Mouse (Mus musculus): ENCODE results near the gene Vac14. TPM values are rescaled to one million over a fixed set of nuclear protein-coding genes. Genes with fewer than 3 reads are reported as not detected.

Vac14 gene
- polyA plus RNA-seq, 1 experiment from 2014 or later: 23.7 TPM

DNA sequence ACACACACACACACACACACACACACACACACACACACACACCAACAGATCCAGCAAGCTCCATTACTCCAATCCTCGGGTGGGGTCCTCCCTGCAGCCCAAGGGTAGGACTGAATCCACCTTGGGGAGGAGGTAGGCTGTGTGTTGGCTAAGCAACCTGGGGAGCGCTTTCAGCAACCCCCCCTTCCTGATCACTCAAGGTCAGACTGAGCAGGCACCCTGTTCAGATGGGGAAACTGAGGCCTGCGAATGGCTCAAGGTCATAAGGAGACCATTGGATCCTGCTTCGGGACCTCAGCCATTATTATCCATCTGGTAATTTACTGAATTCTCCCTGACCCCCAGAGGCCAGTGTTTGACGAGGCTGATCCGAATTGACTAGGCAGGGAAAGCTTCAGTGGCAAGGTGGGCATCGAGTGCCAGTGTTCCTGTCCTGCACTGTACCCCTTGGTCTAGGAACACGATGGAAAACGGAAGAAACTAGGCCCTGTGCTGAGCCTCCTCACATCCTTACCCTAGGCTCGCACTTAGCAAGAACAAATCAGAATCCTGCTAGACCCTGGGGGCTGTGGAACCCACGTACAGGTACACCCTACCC, 104.1 kb downstream of the Vac14 start:
- no peaks in the 10 kb centered on the region for H3K9me3 ChIP-seq
- no peaks in the 10 kb centered on the region for H3K27me3 ChIP-seq
- H3K9ac ChIP-seq: peak overlapping the region; percentile 99
- ATAC-seq (ENCODE audit: low FRiP score): no peak; the same call in 1 of the 2 replicates
- H3K4me3 ChIP-seq: peak overlapping the region; percentile 82
- 48% methylated on average over 11 of the region's 11 CpGs for WGBS
- peak overlapping the region; percentile 96 for H3K27ac ChIP-seq
- H3K36me3 ChIP-seq: peaks cover 30% of the 10 kb centered on the region
- peaks cover 81% of the 10 kb centered on the region for H3K4me1 ChIP-seq (replicated peaks)
- peak overlapping the region; percentile 90 for H3K4me2 ChIP-seq

DNA sequence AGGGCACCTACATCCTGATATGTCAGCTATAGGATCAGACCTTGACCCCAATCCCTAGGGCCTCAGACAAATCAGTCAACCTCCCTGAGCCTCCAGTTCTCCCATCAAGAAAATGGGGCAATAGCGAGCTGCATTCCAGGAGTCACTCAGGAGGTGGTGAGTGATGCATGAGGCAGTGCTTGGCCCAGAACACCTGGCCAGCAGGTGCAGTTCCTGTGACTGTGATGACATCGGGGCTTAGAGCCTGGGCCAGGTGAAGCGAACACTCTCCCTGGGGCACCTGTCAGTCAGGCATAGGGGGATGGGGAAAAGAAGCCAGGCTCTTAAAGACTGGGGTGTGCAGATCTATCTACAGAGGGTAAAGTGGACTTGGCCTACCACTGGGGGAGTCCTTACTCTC, 106.1 kb downstream of the Vac14 start:
- ATAC-seq (ENCODE audit: low FRiP score): no peak

DNA sequence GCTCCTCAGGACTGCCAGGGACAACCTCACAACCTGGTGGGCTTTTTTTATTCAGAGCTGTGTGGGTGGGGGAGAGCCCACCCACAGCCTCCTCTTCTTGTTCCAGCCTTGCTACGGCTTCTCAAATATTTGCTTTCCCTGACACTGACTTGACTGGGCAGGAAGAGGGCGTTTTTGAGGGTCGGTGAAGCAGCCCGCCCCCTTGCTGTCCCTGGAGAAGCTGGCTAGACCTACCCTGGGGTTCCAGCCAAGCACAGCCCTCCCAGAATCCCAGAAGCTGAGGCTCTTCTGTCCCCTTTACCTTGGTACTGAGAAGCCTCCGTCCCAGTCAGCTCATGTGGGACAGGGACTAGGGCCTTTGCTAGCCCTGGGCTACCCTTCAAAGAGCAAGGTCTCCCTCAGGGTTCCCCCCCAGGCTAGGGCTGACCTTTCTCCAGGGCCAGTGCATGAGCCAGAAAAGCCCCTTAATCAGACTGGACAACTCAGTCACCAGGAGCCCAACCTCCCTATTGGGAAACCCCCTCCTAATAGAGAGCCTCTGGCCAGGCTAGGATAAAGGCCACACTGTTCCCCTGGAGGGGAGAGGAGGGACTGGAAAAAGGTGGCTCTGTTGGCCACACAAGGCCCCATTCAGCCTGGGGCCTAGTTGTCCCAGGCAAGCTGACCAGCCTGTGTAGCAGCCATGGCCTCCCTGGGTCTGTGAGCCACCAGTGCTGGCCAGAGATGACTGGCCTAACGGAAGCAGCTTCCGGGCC, 106.9 kb downstream of the Vac14 start:
- ATAC-seq (ENCODE audit: low FRiP score): no peak
- no peaks in the 10 kb centered on the region for H3K27me3 ChIP-seq
- peak overlapping the region; percentile 90 for H3K4me2 ChIP-seq
- peaks cover 58% of the 10 kb centered on the region for H3K36me3 ChIP-seq
- peaks cover 57% of the 10 kb centered on the region for H3K4me1 ChIP-seq (replicated peaks)
- H3K4me3 ChIP-seq: peak overlapping the region; percentile 4; the same call in 1 of the 2 replicates
- H3K27ac ChIP-seq: peak overlapping the region; percentile 96
- peak overlapping the region; percentile 99 for H3K9ac ChIP-seq
- WGBS: 50% methylated on average over 7 of the region's 7 CpGs
- no peaks in the 10 kb centered on the region for H3K9me3 ChIP-seq

More for the DNA sequence above, 106.1 kb downstream of the Vac14 start:
- peak overlapping the region; percentile 96 for H3K27ac ChIP-seq
- H3K4me3 ChIP-seq: 0 out of 2 replicates have a peak overlapping the region, but pooled peaks have one; percentile 4
- H3K27me3 ChIP-seq: no peaks in the 10 kb centered on the region
- WGBS: 78% methylated on average over 3 of the region's 3 CpGs
- no peaks in the 10 kb centered on the region for H3K9me3 ChIP-seq
- peak overlapping the region; percentile 99 for H3K9ac ChIP-seq
- peaks cover 50% of the 10 kb centered on the region for H3K36me3 ChIP-seq
- peak overlapping the region; percentile 90 for H3K4me2 ChIP-seq
- H3K4me1 ChIP-seq (replicated peaks): peaks cover 65% of the 10 kb centered on the region

DNA sequence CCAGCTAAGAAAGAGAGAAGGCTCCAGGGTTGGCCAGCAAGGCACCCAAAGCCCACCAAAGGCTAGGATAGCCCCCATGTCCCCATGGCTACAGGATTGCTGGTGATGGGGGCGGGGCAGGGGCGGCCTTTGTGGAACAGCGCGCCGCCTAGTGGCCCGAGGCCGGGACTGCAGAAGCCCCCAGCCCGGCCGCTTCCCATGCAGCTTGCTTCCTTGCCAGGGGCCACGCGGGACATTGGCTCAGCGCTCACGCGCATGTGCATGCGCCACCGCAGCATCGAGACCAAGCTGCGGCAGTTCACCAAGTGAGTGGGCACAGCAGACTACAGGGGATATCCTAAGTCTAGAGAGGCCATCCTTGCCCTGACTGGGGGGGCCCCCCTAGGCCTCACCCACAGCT, 108.5 kb downstream of the Vac14 start:
- no peak overlapping the region for H3K4me3 ChIP-seq
- peak; percentile 12; the same call in 1 of the 2 replicates for ATAC-seq (ENCODE audit: low FRiP score)
- peak overlapping the region; percentile 61 for H3K9ac ChIP-seq
- H3K27ac ChIP-seq: no peak overlapping the region
- no peak overlapping the region for H3K4me2 ChIP-seq
- 7% methylated on average over 18 of the region's 18 CpGs for WGBS
- peaks cover 74% of the 10 kb centered on the region for H3K36me3 ChIP-seq
- H3K9me3 ChIP-seq: no peaks in the 10 kb centered on the region
- H3K4me1 ChIP-seq (replicated peaks): peaks cover 49% of the 10 kb centered on the region
- H3K27me3 ChIP-seq: no peaks in the 10 kb centered on the region

DNA sequence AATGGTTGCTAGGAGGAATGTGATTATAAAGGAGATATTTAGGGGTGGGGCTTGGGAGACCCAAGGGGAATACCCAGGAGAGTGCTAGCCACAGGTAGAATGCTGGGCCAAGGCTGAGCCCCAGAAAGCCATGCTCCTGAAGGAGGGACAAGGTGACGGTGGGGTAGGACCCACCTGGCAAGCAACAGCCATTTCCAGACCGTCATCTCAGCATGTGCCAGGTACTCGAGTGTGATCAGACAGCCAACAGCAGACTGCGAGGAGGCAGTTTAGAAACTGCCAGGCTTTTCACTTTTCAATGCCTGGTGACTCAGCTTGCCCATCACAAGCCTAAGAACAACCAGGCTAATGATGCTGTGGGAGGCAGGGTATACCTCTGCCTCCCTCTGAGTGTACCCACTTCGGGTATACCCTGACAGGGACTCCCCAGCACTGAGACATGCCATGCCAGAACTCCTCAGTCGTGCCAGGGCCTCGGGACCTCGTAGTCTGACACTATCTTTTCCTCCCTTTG, 113.0 kb downstream of the Vac14 start:
- Histone ChIP-seq H3K4me3 (no peak overlapping the region), H3K36me3 (peaks cover 99% of the 10 kb centered on the region), H3K27me3 (no peaks in the 10 kb centered on the region), H3K27ac (no peak overlapping the region), H3K4me2 (no peak overlapping the region), H3K9ac (no peak overlapping the region), H3K4me1 (replicated peaks) (peaks cover 8% of the 10 kb centered on the region), H3K9me3 (no peaks in the 10 kb centered on the region)
- ATAC-seq (ENCODE audit: low FRiP score): no peak
- 94% methylated on average over 8 of the region's 8 CpGs for WGBS

DNA sequence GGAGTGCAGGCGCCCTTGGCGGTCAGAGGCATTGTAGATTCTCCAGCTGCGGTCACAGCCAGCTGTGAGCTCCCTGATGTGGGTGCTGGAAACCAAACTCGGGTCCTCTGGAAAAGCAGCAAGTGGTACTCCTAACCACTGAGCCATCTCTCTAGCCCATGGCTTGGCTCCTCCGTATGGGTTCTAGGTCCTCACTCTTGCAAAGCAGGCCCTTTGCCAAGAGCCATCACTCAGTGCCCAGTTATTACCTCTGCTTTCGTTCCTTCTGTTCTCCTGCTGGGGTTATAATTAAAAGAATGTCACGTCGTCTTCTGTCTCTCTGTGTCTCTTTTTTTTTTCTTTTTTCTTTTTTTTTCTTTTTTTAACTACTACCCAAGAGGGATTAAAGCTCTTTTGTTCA, 114.7 kb downstream of the Vac14 start:
- no peak overlapping the region for H3K27ac ChIP-seq
- no peak overlapping the region for H3K4me2 ChIP-seq
- ATAC-seq (ENCODE audit: low FRiP score): no peak
- H3K4me3 ChIP-seq: no peak overlapping the region
- no peak overlapping the region for H3K9ac ChIP-seq
- peaks cover 99% of the 10 kb centered on the region for H3K36me3 ChIP-seq
- WGBS: 83% methylated on average over 8 of the region's 8 CpGs
- no peaks in the 10 kb centered on the region for H3K9me3 ChIP-seq
- no peaks in the 10 kb centered on the region for H3K27me3 ChIP-seq
- no peaks in the 10 kb centered on the region for H3K4me1 ChIP-seq (replicated peaks)

DNA sequence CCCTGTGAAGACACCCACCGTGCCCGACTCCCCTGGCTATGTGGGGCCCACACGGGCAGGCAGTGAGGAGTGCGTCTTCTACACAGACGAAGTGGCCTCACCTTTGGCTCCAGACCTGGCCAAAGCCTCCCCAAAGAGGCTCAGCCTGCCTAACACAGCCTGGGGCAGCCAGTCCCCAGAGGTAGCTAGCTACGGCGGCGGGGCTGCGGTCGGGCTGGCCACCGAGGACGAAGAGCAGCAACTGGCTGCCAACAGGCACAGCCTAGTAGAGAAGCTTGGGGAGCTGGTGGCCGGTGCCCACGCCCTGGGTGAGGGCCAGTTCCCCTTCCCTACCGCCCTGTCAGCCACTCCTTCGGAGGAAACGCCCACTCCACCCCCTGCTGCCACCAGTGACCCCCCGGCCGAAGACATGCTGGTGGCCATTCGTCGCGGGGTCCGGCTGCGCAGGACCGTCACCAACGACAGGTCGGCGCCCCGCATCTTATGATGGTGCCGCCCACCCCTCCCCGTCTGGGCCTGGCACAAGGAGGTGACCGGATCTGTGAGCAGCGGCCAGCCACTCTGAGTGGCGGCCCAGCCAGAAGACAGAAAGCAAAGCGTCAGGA, 120.3 kb downstream of the Vac14 start:
- H3K27me3 ChIP-seq: no peaks in the 10 kb centered on the region
- H3K9me3 ChIP-seq: no peaks in the 10 kb centered on the region
- no peaks in the 10 kb centered on the region for H3K4me1 ChIP-seq (replicated peaks)
- H3K9ac ChIP-seq: no peak overlapping the region
- WGBS: 93% methylated on average over 35 of the region's 35 CpGs
- H3K4me2 ChIP-seq: no peak overlapping the region
- ATAC-seq (ENCODE audit: low FRiP score): no peak
- no peak overlapping the region for H3K27ac ChIP-seq
- H3K4me3 ChIP-seq: no peak overlapping the region
- H3K36me3 ChIP-seq: peaks cover 70% of the 10 kb centered on the region

DNA sequence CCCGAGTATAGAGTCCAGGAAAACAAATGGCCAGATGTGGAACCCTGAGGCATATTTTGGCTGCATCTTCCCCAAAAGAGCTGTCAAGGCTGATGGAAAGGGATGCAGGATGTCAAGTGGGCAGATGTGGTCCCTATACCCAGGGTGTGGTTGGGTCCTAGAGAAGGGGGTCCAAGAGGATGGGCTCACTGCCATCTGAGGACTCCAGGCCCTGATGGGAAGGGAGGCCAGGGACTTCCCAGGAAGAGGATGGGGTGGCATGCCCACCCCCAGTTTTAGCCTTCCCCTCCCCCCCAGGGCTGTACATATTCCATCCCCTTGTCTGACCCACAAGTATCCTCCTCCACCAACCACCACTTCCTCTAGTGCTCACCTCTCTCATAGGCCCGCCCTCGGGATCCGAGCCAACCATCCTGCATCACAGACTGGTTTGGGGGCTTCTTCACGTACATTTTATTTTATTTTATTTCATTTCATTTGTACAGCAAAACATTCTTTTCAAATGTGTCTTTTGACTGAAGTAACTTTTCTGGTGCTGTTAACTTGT, 122.3 kb downstream of the Vac14 start:
- H3K27ac ChIP-seq: no peak overlapping the region
- peaks cover 51% of the 10 kb centered on the region for H3K36me3 ChIP-seq
- no peaks in the 10 kb centered on the region for H3K9me3 ChIP-seq
- H3K4me3 ChIP-seq: no peak overlapping the region
- no peak overlapping the region for H3K4me2 ChIP-seq
- H3K27me3 ChIP-seq: no peaks in the 10 kb centered on the region
- 93% methylated on average over 5 of the region's 5 CpGs for WGBS
- no peaks in the 10 kb centered on the region for H3K4me1 ChIP-seq (replicated peaks)
- ATAC-seq (ENCODE audit: low FRiP score): no peak
- no peak overlapping the region for H3K9ac ChIP-seq

DNA sequence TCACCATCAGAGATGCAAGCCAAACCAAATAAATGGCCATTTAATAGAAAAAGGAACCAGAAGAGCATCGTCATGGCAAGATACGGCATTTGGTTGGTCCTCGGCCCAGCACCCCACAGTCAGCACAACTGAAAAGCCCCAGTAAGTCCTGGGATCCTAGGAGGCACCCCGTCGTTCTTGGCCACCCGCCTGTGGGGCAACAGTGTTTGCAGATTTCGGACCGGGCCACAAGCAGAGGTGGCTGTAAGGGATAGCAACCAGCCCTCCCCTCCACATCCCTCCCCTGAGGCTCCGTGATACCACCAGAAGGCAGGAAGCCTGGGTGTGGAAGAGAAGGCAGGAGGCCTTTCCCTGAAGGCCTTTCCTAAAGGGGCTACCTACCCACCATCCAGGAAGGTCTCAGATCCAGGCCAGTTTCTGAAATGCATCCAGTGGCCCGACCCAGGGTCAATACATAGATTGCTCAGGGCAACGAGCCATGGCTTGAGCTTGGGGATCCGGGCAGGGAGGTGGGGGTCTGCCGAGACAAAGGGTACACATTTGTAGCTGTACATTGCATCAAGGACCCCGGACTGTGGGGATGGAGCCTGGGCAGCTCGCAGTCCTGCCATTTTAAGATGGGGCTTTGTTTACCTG, 123.5 kb downstream of the Vac14 start:
- Histone ChIP-seq H3K9me3 (no peaks in the 10 kb centered on the region), H3K9ac (no peak overlapping the region), H3K4me1 (replicated peaks) (no peaks in the 10 kb centered on the region), H3K27ac (no peak overlapping the region), H3K4me2 (no peak overlapping the region), H3K36me3 (peaks cover 39% of the 10 kb centered on the region), H3K4me3 (no peak overlapping the region), H3K27me3 (no peaks in the 10 kb centered on the region)
- WGBS: 77% methylated on average over 15 of the region's 15 CpGs
- ATAC-seq (ENCODE audit: low FRiP score): no peak

DNA sequence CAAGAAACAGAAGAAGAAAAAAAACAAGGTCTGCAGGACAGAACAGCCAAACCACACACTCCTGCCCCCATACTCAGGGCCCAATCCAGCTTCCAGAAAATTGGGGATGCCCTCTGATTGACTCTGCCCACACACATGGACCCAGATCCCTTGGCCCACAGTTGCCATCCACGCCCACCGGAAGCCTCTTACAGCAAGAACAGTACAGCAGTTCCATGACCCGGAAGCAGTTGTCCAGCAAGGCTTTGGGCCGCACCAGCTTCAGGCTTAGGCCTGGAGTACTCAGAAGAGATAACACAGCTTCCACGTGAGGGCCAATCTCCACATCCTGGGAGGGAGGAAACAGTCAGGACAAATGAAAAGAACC, 124.0 kb downstream of the Vac14 start:
- H3K4me1 ChIP-seq (replicated peaks): no peaks in the 10 kb centered on the region
- WGBS: 95% methylated on average over 5 of the region's 5 CpGs
- H3K9me3 ChIP-seq: no peaks in the 10 kb centered on the region

DNA sequence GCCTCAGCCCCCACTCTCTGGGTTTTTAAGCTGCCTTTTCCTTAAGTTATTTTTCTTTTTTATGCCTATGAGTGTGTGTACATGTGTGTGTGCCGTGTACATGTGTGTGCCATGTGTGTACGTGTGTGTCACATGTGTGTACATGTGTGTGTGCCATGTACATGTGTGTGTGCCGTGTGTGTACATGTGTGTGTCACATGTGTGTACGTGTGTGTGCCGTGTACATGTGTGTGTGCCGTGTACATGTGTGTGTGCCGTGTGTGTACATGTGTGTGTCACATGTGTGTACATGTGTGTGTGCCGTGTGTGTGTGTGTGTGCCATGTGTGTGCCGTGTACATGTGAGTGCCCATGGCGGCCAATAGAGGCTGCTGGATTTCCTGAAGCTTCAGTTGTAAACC, 126.8 kb downstream of the Vac14 start:
- ATAC-seq (ENCODE audit: low FRiP score): no peak
- H3K9ac ChIP-seq: no peak overlapping the region

More for the DNA sequence above, 124.0 kb downstream of the Vac14 start:
- no peak for ATAC-seq (ENCODE audit: low FRiP score)
- H3K27ac ChIP-seq: no peak overlapping the region
- H3K4me3 ChIP-seq: no peak overlapping the region
- H3K36me3 ChIP-seq: peaks cover 34% of the 10 kb centered on the region
- no peak overlapping the region for H3K4me2 ChIP-seq
- no peaks in the 10 kb centered on the region for H3K27me3 ChIP-seq
- H3K9ac ChIP-seq: no peak overlapping the region

DNA sequence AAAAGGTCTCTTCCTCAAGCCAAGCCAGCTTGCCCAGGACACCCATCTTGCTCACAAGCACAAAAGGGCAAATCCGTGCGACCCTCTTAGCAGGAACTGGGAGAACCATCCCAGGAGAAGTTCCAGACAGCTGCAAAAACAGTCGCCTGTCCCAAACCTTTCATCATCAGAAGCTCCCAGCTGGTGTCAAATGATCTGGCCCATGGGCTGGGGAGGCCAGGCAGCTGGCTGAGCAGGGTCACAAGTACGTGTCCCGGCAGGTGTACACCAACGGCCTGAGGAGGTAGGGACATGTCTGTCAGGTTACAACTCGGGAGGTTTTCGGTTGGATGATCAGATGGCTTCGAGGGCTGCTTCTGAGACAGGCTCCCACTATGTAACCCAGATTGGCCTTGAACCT, 128.3 kb downstream of the Vac14 start:
- Histone ChIP-seq H3K4me2 (no peak overlapping the region), H3K4me1 (replicated peaks) (no peaks in the 10 kb centered on the region), H3K27me3 (no peaks in the 10 kb centered on the region), H3K9ac (no peak overlapping the region; the same call in 1 of the 2 replicates), H3K9me3 (no peaks in the 10 kb centered on the region), H3K4me3 (no peak overlapping the region), H3K27ac (no peak overlapping the region), H3K36me3 (no peaks in the 10 kb centered on the region)
- WGBS: 77% methylated on average over 9 of the region's 9 CpGs
- no peak for ATAC-seq (ENCODE audit: low FRiP score)

More for the DNA sequence above, 126.8 kb downstream of the Vac14 start:
- Histone ChIP-seq H3K4me2 (no peak overlapping the region), H3K27me3 (no peaks in the 10 kb centered on the region), H3K36me3 (peaks cover 6% of the 10 kb centered on the region), H3K9me3 (no peaks in the 10 kb centered on the region), H3K27ac (no peak overlapping the region), H3K4me3 (no peak overlapping the region), H3K4me1 (replicated peaks) (no peaks in the 10 kb centered on the region)
- 97% methylated on average over 10 of the region's 10 CpGs for WGBS
